Mouse (Mus musculus): ENCODE data around the gene Ttc9c. TPM values are rescaled to one million over a fixed set of nuclear protein-coding genes. Genes with fewer than 3 reads are reported as not detected.
"Not testable (repeated sequence)": the region's sequence is repeated elsewhere in the genome, so short reads cannot be mapped to it uniquely, and the experiment has no call there.

The Ttc9c gene
- polyA plus RNA-seq, 1 experiment, result 7.9 TPM

DNA sequence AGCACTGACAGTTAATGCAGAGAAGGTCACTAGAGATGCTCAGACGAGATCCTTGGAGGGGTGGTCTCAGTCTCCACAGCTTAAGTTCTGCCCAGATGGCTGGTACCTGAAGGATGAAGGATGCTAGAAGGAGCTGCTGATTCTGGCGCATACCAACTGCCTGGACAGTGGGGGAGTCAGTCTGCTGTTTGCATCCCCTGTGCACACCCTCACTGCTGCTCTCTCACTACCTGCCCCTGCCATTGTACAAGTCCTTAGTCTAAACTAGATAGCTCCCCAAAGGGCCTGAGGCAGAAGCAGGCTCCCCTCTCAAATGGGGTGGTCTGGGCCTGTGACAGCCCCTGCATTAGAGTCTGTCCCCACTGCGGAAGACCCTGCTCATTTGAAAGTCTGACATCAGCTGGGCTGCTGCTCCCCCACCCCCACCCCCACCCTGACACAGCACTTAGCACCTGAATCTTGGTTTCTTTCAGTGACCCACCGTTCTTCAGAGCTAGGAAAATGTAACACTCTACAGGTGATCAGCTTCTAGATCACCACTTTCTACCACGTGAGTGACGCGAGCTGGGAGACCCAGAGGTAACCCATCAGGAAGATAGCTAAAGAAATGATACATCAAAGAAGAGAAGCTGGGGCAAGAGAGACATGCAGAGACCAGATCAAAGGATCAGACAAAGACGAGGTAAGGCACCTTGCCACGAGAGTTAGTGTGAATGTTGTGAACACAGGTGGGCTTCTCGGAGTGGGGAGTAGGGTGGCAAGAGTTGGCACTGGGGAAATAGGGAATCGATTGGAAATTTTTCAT is 20.2 kb upstream of the Ttc9c start, which contains the start of gene Gng3:
TSS of gene Gng3 (minus strand) at position 92 of the 805 bp plus-strand sequence.
- H3K27me3 ChIP-seq (ENCODE audit: control insufficient read depth, insufficient read depth, low read length), result no peaks in the 10 kb centered on the region
- TF ChIP-seq POLR2A (IDR thresholded peaks at IDR 0.05; ENCODE audit: control insufficient read depth, low read depth, low read length) (no peak), CTCF (IDR thresholded peaks at IDR 0.05; ENCODE audit: control insufficient read depth, insufficient read depth, insufficient replicate concordance, low read depth, low read length) (no peak)

GRCm38 (mm10) chr19:8838041-8838730 is 19.1 kb upstream of the Ttc9c start:
- H3K27ac ChIP-seq (ENCODE audit: control insufficient read depth, insufficient read depth, low read depth, low read length), result peak overlapping the region; percentile 92
- peak overlapping the region; percentile 93 for H3K4me3 ChIP-seq (ENCODE audit: control insufficient read depth, low read depth, low read length)
- TF ChIP-seq CTCF (IDR thresholded peaks at IDR 0.05; ENCODE audit: control insufficient read depth, insufficient read depth, insufficient replicate concordance, low read depth, low read length), result no peak
- no peak for TF ChIP-seq POLR2A (IDR thresholded peaks at IDR 0.05; ENCODE audit: control insufficient read depth, low read depth, low read length)
- H3K4me1 ChIP-seq (ENCODE audit: control insufficient read depth, insufficient read depth, low read length), result peaks cover 18% of the 10 kb centered on the region
- H3K36me3 ChIP-seq (ENCODE audit: control insufficient read depth, insufficient read depth, low read length), result peaks cover 2% of the 10 kb centered on the region; the same call in 1 of the 2 replicates
- H3K27me3 ChIP-seq (ENCODE audit: control insufficient read depth, insufficient read depth, low read length), result no peaks in the 10 kb centered on the region

More for the DNA sequence above, 20.2 kb upstream of the Ttc9c start, which contains the start of gene Gng3:
- Histone ChIP-seq H3K4me1 (ENCODE audit: control insufficient read depth, insufficient read depth, low read length) (peaks cover 18% of the 10 kb centered on the region), H3K36me3 (ENCODE audit: control insufficient read depth, insufficient read depth, low read length) (peaks cover 2% of the 10 kb centered on the region; the same call in 1 of the 2 replicates), H3K4me3 (ENCODE audit: control insufficient read depth, low read depth, low read length) (peak within 1 kb of the TSS; percentile 93), H3K27ac (ENCODE audit: control insufficient read depth, insufficient read depth, low read depth, low read length) (peak within 1 kb of the TSS; percentile 92)

GRCm38 (mm10) chr19:8837251-8837791 is 18.2 kb upstream of the Ttc9c start, which contains the start of gene Bscl2:
Bscl2 (plus strand) TSS chr19:8837467.
- Histone ChIP-seq H3K4me1 (ENCODE audit: control insufficient read depth, insufficient read depth, low read length) (peaks cover 18% of the 10 kb centered on the region), H3K27me3 (ENCODE audit: control insufficient read depth, insufficient read depth, low read length) (no peaks in the 10 kb centered on the region), H3K36me3 (ENCODE audit: control insufficient read depth, insufficient read depth, low read length) (peaks cover 2% of the 10 kb centered on the region; the same call in 1 of the 2 replicates), H3K27ac (ENCODE audit: control insufficient read depth, insufficient read depth, low read depth, low read length) (peak within 1 kb of the TSS; percentile 92), H3K4me3 (ENCODE audit: control insufficient read depth, low read depth, low read length) (peak within 1 kb of the TSS; percentile 93)
- TF ChIP-seq CTCF (IDR thresholded peaks at IDR 0.05; ENCODE audit: control insufficient read depth, insufficient read depth, insufficient replicate concordance, low read depth, low read length) (peak; percentile 12; the same call in 1 of the 2 replicates), POLR2A (IDR thresholded peaks at IDR 0.05; ENCODE audit: control insufficient read depth, low read depth, low read length) (peak; percentile 83)

GRCm38 (mm10) chr19:8836327-8836726 is 17.2 kb upstream of the Ttc9c start:
- Histone ChIP-seq H3K27ac (ENCODE audit: control insufficient read depth, insufficient read depth, low read depth, low read length) (peak overlapping the region; percentile 26; the same call in 1 of the 2 replicates), H3K4me1 (ENCODE audit: control insufficient read depth, insufficient read depth, low read length) (peaks cover 18% of the 10 kb centered on the region)
- not testable (repeated sequence) for H3K4me3 ChIP-seq (ENCODE audit: control insufficient read depth, low read depth, low read length); H3K27me3 ChIP-seq (ENCODE audit: control insufficient read depth, insufficient read depth, low read length); H3K36me3 ChIP-seq (ENCODE audit: control insufficient read depth, insufficient read depth, low read length)

- H3K27me3 ChIP-seq (ENCODE audit: control insufficient read depth, insufficient read depth, low read length), result no peaks in the 10 kb centered on the region
- peaks cover 3% of the 10 kb centered on the region for H3K4me1 ChIP-seq (ENCODE audit: control insufficient read depth, insufficient read depth, low read length)
- H3K27ac ChIP-seq (ENCODE audit: control insufficient read depth, insufficient read depth, low read depth, low read length), result no peak overlapping the region
- TF ChIP-seq CTCF (IDR thresholded peaks at IDR 0.05; ENCODE audit: control insufficient read depth, insufficient read depth, insufficient replicate concordance, low read depth, low read length), result no peak
- no peak for TF ChIP-seq POLR2A (IDR thresholded peaks at IDR 0.05; ENCODE audit: control insufficient read depth, low read depth, low read length)
- no peak overlapping the region for H3K4me3 ChIP-seq (ENCODE audit: control insufficient read depth, low read depth, low read length)
- peaks cover 5% of the 10 kb centered on the region for H3K36me3 ChIP-seq (ENCODE audit: control insufficient read depth, insufficient read depth, low read length)
Observed at GRCm38 (mm10) chr19:8832971-8833370, 13.8 kb upstream of the Ttc9c start.

GRCm38 (mm10) chr19:8831262-8831661 is 12.1 kb upstream of the Ttc9c start:
- Histone ChIP-seq H3K4me3 (ENCODE audit: control insufficient read depth, low read depth, low read length) (no peak overlapping the region), H3K27me3 (ENCODE audit: control insufficient read depth, insufficient read depth, low read length) (no peaks in the 10 kb centered on the region), H3K36me3 (ENCODE audit: control insufficient read depth, insufficient read depth, low read length) (peaks cover 8% of the 10 kb centered on the region), H3K4me1 (ENCODE audit: control insufficient read depth, insufficient read depth, low read length) (no peaks in the 10 kb centered on the region), H3K27ac (ENCODE audit: control insufficient read depth, insufficient read depth, low read depth, low read length) (no peak overlapping the region)
- TF ChIP-seq CTCF (IDR thresholded peaks at IDR 0.05; ENCODE audit: control insufficient read depth, insufficient read depth, insufficient replicate concordance, low read depth, low read length) (no peak), POLR2A (IDR thresholded peaks at IDR 0.05; ENCODE audit: control insufficient read depth, low read depth, low read length) (no peak)

- no peaks in the 10 kb centered on the region for H3K27me3 ChIP-seq (ENCODE audit: control insufficient read depth, insufficient read depth, low read length)
- H3K4me1 ChIP-seq (ENCODE audit: control insufficient read depth, insufficient read depth, low read length), result no peaks in the 10 kb centered on the region
- peaks cover 8% of the 10 kb centered on the region for H3K36me3 ChIP-seq (ENCODE audit: control insufficient read depth, insufficient read depth, low read length)
- TF ChIP-seq CTCF (IDR thresholded peaks at IDR 0.05; ENCODE audit: control insufficient read depth, insufficient read depth, insufficient replicate concordance, low read depth, low read length) (no peak), POLR2A (IDR thresholded peaks at IDR 0.05; ENCODE audit: control insufficient read depth, low read depth, low read length) (no peak)
- no peak overlapping the region for H3K4me3 ChIP-seq (ENCODE audit: control insufficient read depth, low read depth, low read length)
- no peak overlapping the region for H3K27ac ChIP-seq (ENCODE audit: control insufficient read depth, insufficient read depth, low read depth, low read length)
Observed at GRCm38 (mm10) chr19:8830664-8831063, 11.5 kb upstream of the Ttc9c start.
